ENCODE assay signal across 10 mouse cellular contexts in the genomic region with DNA sequence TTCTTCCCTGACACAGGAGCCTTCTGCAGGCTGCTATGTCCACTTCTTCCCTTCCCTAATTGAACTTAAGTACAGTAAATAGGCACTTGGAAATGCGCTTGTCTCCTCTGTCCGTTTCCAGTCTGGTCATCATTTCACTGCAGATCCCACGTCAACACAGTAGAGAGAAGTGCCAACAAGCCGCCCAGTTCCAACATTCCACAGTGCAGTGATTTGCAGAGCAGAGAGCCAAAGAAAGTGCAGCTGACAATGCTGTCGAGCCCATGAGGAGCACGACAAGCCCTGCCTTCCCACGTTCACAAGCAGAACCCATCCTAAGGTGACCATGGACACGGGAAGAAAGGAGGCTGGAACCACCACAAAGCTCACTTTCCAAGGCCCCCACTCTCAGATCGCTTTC. TPM values are rescaled to one million over a fixed set of nuclear protein-coding genes. Genes with fewer than 3 reads are reported as not detected.
DNase-seq lines count a peak whose midpoint lies in the region; ATAC-seq lines count a peak whose summit lies in the region.
"Had no signal": no experiment of that assay in that cellular context is flagged by ENCODE, and none has a peak within 500 bp of the region (broad histone marks: within the 10 kb centered on the region; RNA-seq: fewer than 3 reads in every experiment).

No protein-coding gene starts in this region.

- ATAC-seq in embryonic facial prominence, embryonic 15.5 days (ENCODE audit: insufficient number of reproducible peaks, low FRiP score, low TSS enrichment, low read depth), result no peak
- no peak for ATAC-seq in midbrain, embryonic 14.5 days (ENCODE audit: low FRiP score, low TSS enrichment)
- no peak for ATAC-seq in erythroblast, adult 5-6 weeks (replicated peaks; ENCODE audit: low FRiP score, poor library complexity, severe bottlenecking)
- ATAC-seq: forebrain, embryonic 15.5 days had no signal

- H3K4me3 ChIP-seq in embryonic facial prominence, embryonic 15.5 days (replicated peaks), result peak overlapping the region; percentile 57; the same call in 1 of the 2 replicates
- no peak overlapping the region for H3K4me3 ChIP-seq in midbrain, embryonic 14.5 days (replicated peaks; ENCODE audit: low read depth, low read length)
- H3K4me3 ChIP-seq: forebrain, embryonic 15.5 days; hindbrain, embryonic 15.5 days had no signal

- peaks cover 26% of the 10 kb centered on the region for H3K4me1 ChIP-seq in embryonic facial prominence, embryonic 15.5 days
- peaks cover 3% of the 10 kb centered on the region; the same call in 1 of the 2 replicates for H3K4me1 ChIP-seq in midbrain, embryonic 14.5 days (ENCODE audit: control insufficient read depth, insufficient read depth, low read length)

- DNase-seq in gastrocnemius, postnatal 14 days, result peak; percentile 73
- peak; percentile 45 for DNase-seq in heart, postnatal 25 days (ENCODE audit: low spot score)
- DNase-seq in lung, postnatal 25 days (ENCODE audit: low spot score), result peak; percentile 44
- DNase-seq in adrenal gland, postnatal 10 days, result no peak
- DNase-seq in midbrain, embryonic 14.5 days, result no peak
- DNase-seq: embryo, embryonic 11 days had no signal

- intact Hi-C loops in gastrocnemius, postnatal 14 days (cut with DNase I; ENCODE audit: low total_unique reads), result loop anchor here (10.0 kb wide), 1 partner anchor 231 kb away; no protein-coding TSS in a partner anchor
- intact Hi-C loops in heart, postnatal 25 days (cut with DNase I), result no loop called here

- no peak overlapping the region for H3K9ac ChIP-seq in embryonic facial prominence, embryonic 15.5 days
- no peak overlapping the region for H3K9ac ChIP-seq in midbrain, embryonic 14.5 days (replicated peaks; ENCODE audit: low read length)
- H3K9ac ChIP-seq: forebrain, embryonic 15.5 days; hindbrain, embryonic 15.5 days had no signal

- WGBS in embryonic facial prominence, embryonic 15.5 days, result 42% methylated on average over 9 of the region's 9 CpGs
- WGBS in midbrain, embryonic 14.5 days, result 71% methylated on average over 9 of the region's 9 CpGs

- H3K27me3 ChIP-seq in embryonic facial prominence, embryonic 15.5 days, result peaks cover 37% of the 10 kb centered on the region
- H3K27me3 ChIP-seq in midbrain, embryonic 14.5 days (ENCODE audit: control insufficient read depth, insufficient read depth, low read length), result peaks cover 21% of the 10 kb centered on the region; the same call in 1 of the 2 replicates

- H3K36me3 ChIP-seq in embryonic facial prominence, embryonic 15.5 days, result no peaks in the 10 kb centered on the region
- H3K36me3 ChIP-seq in midbrain, embryonic 14.5 days (ENCODE audit: control insufficient read depth, insufficient read depth, low read length), result no peaks in the 10 kb centered on the region
- H3K36me3 ChIP-seq: forebrain, embryonic 15.5 days; hindbrain, embryonic 15.5 days had no signal

- peak overlapping the region; percentile 97 for H3K4me2 ChIP-seq in embryonic facial prominence, embryonic 15.5 days (replicated peaks)
- H3K4me2 ChIP-seq in midbrain, embryonic 14.5 days (ENCODE audit: low read length), result no peak overlapping the region
- H3K4me2 ChIP-seq: forebrain, embryonic 15.5 days had no signal

- H3K9me3 ChIP-seq in embryonic facial prominence, embryonic 15.5 days (replicated peaks), result no peaks in the 10 kb centered on the region
- H3K9me3 ChIP-seq in midbrain, embryonic 14.5 days (ENCODE audit: control insufficient read depth, low read length), result no peaks in the 10 kb centered on the region
- H3K9me3 ChIP-seq: forebrain, embryonic 15.5 days; hindbrain, embryonic 15.5 days had no signal

- no peak overlapping the region for H3K27ac ChIP-seq in embryonic facial prominence, embryonic 15.5 days (replicated peaks)
- H3K27ac ChIP-seq in midbrain, embryonic 14.5 days (replicated peaks; ENCODE audit: low read depth, low read length), result no peak overlapping the region
- H3K27ac ChIP-seq: forebrain, embryonic 15.5 days; hindbrain, embryonic 15.5 days had no signal

RNA-seq across cellular contexts. Expression of gene Fndc1, which starts 1.7 kb away (rescaled TPM):
- 51.6 and 54.8 TPM in 2 replicates for polyA plus RNA-seq in embryonic facial prominence, embryonic 15.5 days (2015; fragmentation: Nextera tagmentation; extraction: Ambion mirVana)
- total RNA-seq in gastrocnemius, postnatal 14 days (2021), result 100 to 1,000 TPM in 1 of 2 experiments, 10 to 100 TPM in 1; 88.5 to 107 TPM
- 10 to 100 TPM; 20.2 to 20.7 TPM for total RNA-seq in heart, postnatal 25 days (2021)
- 10 to 100 TPM; 37.8 to 39.8 TPM for total RNA-seq in adrenal gland, postnatal 10 days (2021)
- polyA plus RNA-seq in midbrain, embryonic 14.5 days (2014; fragmentation: Nextera tagmentation; extraction: Ambion mirVana), result 3.5 and 3.8 TPM in 2 replicates
- total RNA-seq in erythroblast, adult 5-6 weeks (2015; ENCODE audit: low replicate concordance), result not detected in 2 replicates
- total RNA-seq in erythroblast, adult 5-6 weeks (2017; ENCODE audit: low replicate concordance), result 0.14 TPM in 1 of 2 replicates, not detected in the other

Comparison
In these comparisons a context has a peak if more than half of its experiments do, and no peak if none do; other contexts are left out.
1. DNase-seq: peak in gastrocnemius, postnatal 14 days (single experiment), heart, postnatal 25 days (single experiment) and lung, postnatal 25 days (single experiment); none in adrenal gland, postnatal 10 days (single experiment) and midbrain, embryonic 14.5 days (single experiment).
2. RNA of gene Fndc1, which starts 1.7 kb away (total RNA-seq): 88.5 to 107 TPM in gastrocnemius, postnatal 14 days, 37.8 to 39.8 TPM in adrenal gland, postnatal 10 days and 20.2 to 20.7 TPM in heart, postnatal 25 days; 0.14 TPM in erythroblast, adult 5-6 weeks; every median in the first group is over 10 times any median in the second.